Mouse (Mus musculus) embryonic facial prominence, embryonic 13.5 days (tissue): ENCODE measurements around the gene Lrp1. TPM values are rescaled to one million over a fixed set of nuclear protein-coding genes. Genes with fewer than 3 reads are reported as not detected.

Source experiments
- polyA plus RNA-seq: library from polyadenylated mRNA; unstranded; fragments of >200 nt; fragmentation: Nextera tagmentation; extraction: Ambion mirVana; gene quantifications from 2 replicates; pipeline ENCODE4 v1.2.1, GENCODE M21; 2015

The Lrp1 gene
- polyA plus RNA-seq, 1 experiment from 2014 or later: 139 TPM

Other genes starting within 250 kb of the Lrp1 start
- 57.7 and 58.8 TPM in 2 replicates for gene R3hdm2, start 240.8 kb downstream of the Lrp1 start, polyA plus RNA-seq
- 2.0 and 3.2 TPM in 2 replicates for gene Stac3, start 119.5 kb downstream of the Lrp1 start, polyA plus RNA-seq
- gene Ndufa4l2, start 106.2 kb downstream of the Lrp1 start, polyA plus RNA-seq: 20.0 and 32.7 TPM in 2 replicates
- 81.7 and 92.3 TPM in 2 replicates for gene Shmt2, start 98.7 kb downstream of the Lrp1 start, polyA plus RNA-seq
- gene Nxph4, start 86.6 kb downstream of the Lrp1 start, polyA plus RNA-seq: 3.0 and 3.9 TPM in 2 replicates
- 21.1 and 22.0 TPM in 2 replicates for gene Stat6, start 21.8 kb upstream of the Lrp1 start, polyA plus RNA-seq
- 9.1 and 10.6 TPM in 2 replicates for gene Nemp1, start 45.8 kb upstream of the Lrp1 start, polyA plus RNA-seq
- gene Nab2, start 47.4 kb upstream of the Lrp1 start, polyA plus RNA-seq: 19.5 and 20.3 TPM in 2 replicates
- gene Myo1a, start 84.0 kb upstream of the Lrp1 start, polyA plus RNA-seq: 0.66 and 2.5 TPM in 2 replicates
- 0.55 TPM in 1 of 2 replicates, not detected in the other for gene Tac2, start 103.3 kb upstream of the Lrp1 start, polyA plus RNA-seq
- 3.7 TPM in 2 replicates for gene Zbtb39, start 118.4 kb upstream of the Lrp1 start, polyA plus RNA-seq
- gene Gpr182, start 130.6 kb upstream of the Lrp1 start, polyA plus RNA-seq: 0.90 and 1.2 TPM in 2 replicates
- 0.06 TPM in 1 of 2 replicates, not detected in the other for gene Rdh1, start 138.6 kb upstream of the Lrp1 start, polyA plus RNA-seq
- gene Rdh16f1, start 138.6 kb upstream of the Lrp1 start, polyA plus RNA-seq: not detected in 2 replicates
- gene Rdh9, start 155.2 kb upstream of the Lrp1 start, polyA plus RNA-seq: 0.34 and 0.37 TPM in 2 replicates
- gene Rdh16, start 180.0 kb upstream of the Lrp1 start, polyA plus RNA-seq: not detected in 2 replicates
- gene Rdh19, start 228.8 kb upstream of the Lrp1 start, polyA plus RNA-seq: not detected in 2 replicates
- not detected in 2 replicates for gene Rdh16f2, start 245.3 kb upstream of the Lrp1 start, polyA plus RNA-seq